Mouse (Mus musculus): ENCODE data around the gene Slc22a23.
A peak's percentile ranks its signal among the peaks of the same experiment; 100 is the strongest.

The Slc22a23 gene

GRCm38 (mm10) chr13:34133326-34134071, 211.5 kb downstream of the Slc22a23 start:
- DNase-seq (ENCODE audit: low spot score in 2 of 2) = no peak

- no peak for DNase-seq (ENCODE audit: low spot score in 2 of 2)
Observed at GRCm38 (mm10) chr13:34132875-34133274, 212.1 kb downstream of the Slc22a23 start.

- no peak for DNase-seq (ENCODE audit: low spot score in 2 of 2)
Observed at GRCm38 (mm10) chr13:34132299-34132698, 212.7 kb downstream of the Slc22a23 start.

GRCm38 (mm10) chr13:34131708-34132060, 213.3 kb downstream of the Slc22a23 start:
- peak in 1 of 2 experiments; percentile 68 for DNase-seq (ENCODE audit: low spot score in 2 of 2)

GRCm38 (mm10) chr13:34131011-34131707, 213.8 kb downstream of the Slc22a23 start:
- peak in 1 of 2 experiments; percentile 47 for DNase-seq (ENCODE audit: low spot score in 2 of 2)

GRCm38 (mm10) chr13:34130226-34130731, 214.7 kb downstream of the Slc22a23 start, which contains the start of gene Tubb2b:
Tubb2b (minus strand) TSS chr13:34130466.
- DNase-seq (ENCODE audit: low spot score in 2 of 2) = peak; percentile 65 to 66

GRCm38 (mm10) chr13:34129485-34130225, 215.3 kb downstream of the Slc22a23 start:
- DNase-seq (ENCODE audit: low spot score in 2 of 2) = peak; percentile 70 to 75

Measured in right cerebral cortex, adult 2 months (tissue).